Mouse (Mus musculus) adrenal gland, adult 10 weeks (tissue): Measurements from ENCODE around the gene Fgfrl1. TPM values are rescaled to one million over a fixed set of nuclear protein-coding genes. Genes with fewer than 3 reads are reported as not detected.

ENCODE experiments used
- polyA plus RNA-seq: library from polyadenylated mRNA; stranded (reverse); fragments of 350-450 nt; fragmentation: Illumina TruSeq; extraction: RNeasy Lipid Tissue Mini Kit (QIAGEN cat#74804); gene quantifications from one replicate; pipeline ENCODE4 v1.2.3, GENCODE M21; 2014; ENCODE audit warnings: low read depth, low replicate concordance

Gene Fgfrl1
- 3.1 TPM for polyA plus RNA-seq

DNA sequence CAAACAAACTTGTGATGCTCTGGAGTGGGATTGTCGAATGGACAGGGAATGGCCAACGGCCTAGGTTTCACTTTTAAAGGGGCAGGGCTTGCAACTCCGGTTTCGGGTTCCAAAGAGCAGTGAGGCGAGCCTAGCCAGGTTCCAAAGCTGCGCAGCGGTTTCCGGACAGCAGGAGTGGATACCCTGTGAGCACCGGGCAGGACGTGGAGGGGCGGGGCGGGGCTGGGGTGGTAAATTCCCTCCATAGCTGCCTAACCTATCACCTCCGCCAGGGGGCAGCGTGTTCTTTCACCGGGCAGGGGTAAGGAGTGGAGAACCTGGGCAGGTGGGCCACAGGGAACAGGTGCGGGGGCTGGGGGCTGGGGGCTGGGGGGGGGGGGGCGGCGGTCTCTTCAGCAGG is at the start of gene Fgfrl1:
Gene Fgfrl1 (plus strand): TSS at position 112 of the 400 bp plus-strand sequence.

GRCm38 (mm10) chr5:108659698-108660631 is 32.2 kb upstream of the Fgfrl1 start, which contains the start of gene Idua:
Gene Idua, plus strand, starts transcription at chr5:108660331.

DNA sequence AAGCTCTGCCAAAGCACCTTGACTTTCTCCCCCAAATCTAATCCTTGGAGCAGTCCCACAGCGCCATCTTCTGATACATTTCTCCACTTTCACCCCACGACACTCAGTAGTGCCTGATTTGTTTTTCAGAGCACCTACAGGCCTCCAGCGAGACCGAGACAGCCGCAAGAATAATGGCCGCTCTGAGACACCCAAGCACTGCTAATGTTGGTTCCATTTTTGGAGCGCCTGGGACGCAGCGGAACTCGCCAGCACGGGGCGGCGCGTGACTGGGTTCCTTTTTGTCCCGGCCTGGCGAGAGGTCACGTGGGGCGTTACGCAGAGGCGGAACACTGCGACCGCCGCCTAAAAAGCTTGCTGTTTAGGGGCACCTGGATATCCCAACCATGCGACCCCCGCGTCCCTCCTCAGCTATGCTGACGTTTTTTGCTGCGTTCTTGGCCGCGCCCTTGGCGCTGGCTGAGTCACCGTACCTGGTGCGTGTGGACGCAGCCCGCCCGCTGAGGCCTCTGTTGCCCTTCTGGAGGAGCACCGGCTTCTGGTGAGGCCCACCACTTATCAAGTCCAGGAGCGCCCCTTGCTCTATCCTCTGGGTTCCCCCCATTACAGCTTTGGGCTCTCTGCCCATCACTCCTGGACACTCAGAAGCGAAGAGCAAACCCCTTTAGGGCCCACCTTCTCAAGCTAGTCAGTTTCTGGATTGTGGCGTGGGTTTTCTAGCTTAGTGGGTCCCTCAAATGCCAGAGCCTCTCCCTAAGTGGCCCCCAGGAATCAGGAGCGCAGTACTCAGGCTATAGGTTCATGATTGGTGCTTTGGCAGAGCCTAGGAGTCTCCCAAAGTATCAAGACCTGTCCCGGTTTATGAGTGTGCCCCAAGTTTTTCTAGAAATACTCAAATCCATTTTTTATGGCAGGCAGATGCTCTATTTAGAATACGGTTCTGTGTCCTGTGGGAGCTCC is 22.9 kb upstream of the Fgfrl1 start, which contains the start of gene Dgkq:
Gene Dgkq (minus strand): TSS at position 696 of the 960 bp plus-strand sequence.

DNA sequence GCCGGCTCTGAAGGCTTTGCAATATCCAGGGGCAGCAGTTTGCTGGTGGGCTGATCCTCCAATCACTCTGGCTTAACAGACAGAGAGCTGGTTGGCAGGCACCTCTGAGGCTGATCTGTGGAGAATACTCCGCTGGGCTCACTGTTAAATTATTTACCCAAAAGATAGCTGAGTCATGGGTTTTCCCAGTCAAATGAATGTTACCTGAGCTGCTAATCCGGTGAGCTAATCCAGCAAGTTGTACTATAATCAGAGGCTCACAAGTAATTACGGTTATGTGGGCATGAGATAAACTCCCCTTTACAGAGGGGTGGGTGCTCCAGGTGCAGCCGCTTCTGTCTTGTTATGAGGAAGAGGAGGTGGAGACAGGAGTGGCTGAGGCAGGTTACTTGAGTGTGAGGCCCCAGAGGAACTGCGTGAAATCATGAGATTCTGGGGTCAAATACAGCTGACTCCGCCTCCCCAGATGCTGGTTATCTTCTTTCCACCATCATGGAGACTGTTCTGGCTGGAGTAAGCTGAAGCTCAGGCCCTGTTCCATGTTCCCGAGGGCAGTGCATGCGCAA is 16.8 kb upstream of the Fgfrl1 start, which contains the start of gene Slc26a1:
Gene Slc26a1 (minus strand): TSS at position 319 of the 566 bp plus-strand sequence.

Other genes starting within 250 kb of the Fgfrl1 start
- gene Mfsd7a, start 243.5 kb upstream of the Fgfrl1 start, polyA plus RNA-seq = 0.23 TPM
- 33.5 TPM for gene Pcgf3, start 231.2 kb upstream of the Fgfrl1 start, polyA plus RNA-seq
- 0.87 TPM for gene Cplx1, start 142.4 kb upstream of the Fgfrl1 start, polyA plus RNA-seq
- gene Gak, start 62.6 kb upstream of the Fgfrl1 start, polyA plus RNA-seq = 47.3 TPM
- 21.5 TPM for gene Tmem175, start 62.6 kb upstream of the Fgfrl1 start, polyA plus RNA-seq
- gene Idua, start 32.1 kb upstream of the Fgfrl1 start, polyA plus RNA-seq = 8.7 TPM
- 6.5 TPM for gene Dgkq, start 22.7 kb upstream of the Fgfrl1 start, polyA plus RNA-seq
- gene Slc26a1, start 16.8 kb upstream of the Fgfrl1 start, polyA plus RNA-seq = not detected
- not detected for gene Rnf212, start 82.6 kb downstream of the Fgfrl1 start, polyA plus RNA-seq
- not detected for gene Tmed11, start 103.0 kb downstream of the Fgfrl1 start, polyA plus RNA-seq
- gene Vmn2r8, start 116.5 kb downstream of the Fgfrl1 start, polyA plus RNA-seq = not detected
- not detected for gene Vmn2r9, start 160.2 kb downstream of the Fgfrl1 start, polyA plus RNA-seq